Mouse (Mus musculus): ENCODE results near the gene Arid3c. TPM values are rescaled to one million over a fixed set of nuclear protein-coding genes. Genes with fewer than 3 reads are reported as not detected.
"Not testable (repeated sequence)": the region's sequence is repeated elsewhere in the genome, so short reads cannot be mapped to it uniquely, and the experiment has no call there.

Gene Arid3c
- polyA plus RNA-seq, 1 experiment from 2014 or later = 0.54 TPM

DNA sequence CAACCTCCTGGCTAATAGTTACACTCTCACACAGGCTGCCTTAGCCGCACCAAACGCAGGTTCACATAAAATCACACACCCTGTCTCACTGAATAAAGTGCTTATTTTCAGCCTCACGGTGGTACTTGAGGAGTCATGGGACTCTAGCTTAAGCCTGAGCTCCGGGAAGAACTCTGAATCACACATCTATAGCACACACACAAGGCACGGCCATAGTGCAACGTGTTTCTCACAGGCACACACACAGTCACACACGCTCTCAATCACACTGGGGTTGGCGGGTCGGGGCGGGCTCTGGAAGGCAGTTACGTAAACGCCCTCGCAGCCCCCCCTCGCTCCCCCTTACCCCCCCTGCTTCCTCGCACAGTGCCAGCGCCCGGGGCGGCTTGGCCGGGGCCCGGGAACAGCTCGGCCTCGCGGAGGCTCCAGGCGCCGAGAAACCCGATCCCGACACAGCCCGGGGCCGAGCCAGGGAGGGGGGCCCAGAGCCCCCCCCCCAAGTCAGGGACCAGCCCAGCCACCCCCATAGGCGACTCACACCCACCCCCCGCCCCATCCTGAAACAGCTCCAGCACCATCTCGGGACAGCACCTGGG, 32.4 kb downstream of the Arid3c start:
- WGBS = 7% methylated on average over 19 of the region's 32 CpGs
- ATAC-seq (ENCODE audit: low FRiP score, low read depth) = not testable (repeated sequence)
- H3K4me2 ChIP-seq (replicated peaks) = peak overlapping the region; percentile 26; the same call in 1 of the 2 replicates

DNA sequence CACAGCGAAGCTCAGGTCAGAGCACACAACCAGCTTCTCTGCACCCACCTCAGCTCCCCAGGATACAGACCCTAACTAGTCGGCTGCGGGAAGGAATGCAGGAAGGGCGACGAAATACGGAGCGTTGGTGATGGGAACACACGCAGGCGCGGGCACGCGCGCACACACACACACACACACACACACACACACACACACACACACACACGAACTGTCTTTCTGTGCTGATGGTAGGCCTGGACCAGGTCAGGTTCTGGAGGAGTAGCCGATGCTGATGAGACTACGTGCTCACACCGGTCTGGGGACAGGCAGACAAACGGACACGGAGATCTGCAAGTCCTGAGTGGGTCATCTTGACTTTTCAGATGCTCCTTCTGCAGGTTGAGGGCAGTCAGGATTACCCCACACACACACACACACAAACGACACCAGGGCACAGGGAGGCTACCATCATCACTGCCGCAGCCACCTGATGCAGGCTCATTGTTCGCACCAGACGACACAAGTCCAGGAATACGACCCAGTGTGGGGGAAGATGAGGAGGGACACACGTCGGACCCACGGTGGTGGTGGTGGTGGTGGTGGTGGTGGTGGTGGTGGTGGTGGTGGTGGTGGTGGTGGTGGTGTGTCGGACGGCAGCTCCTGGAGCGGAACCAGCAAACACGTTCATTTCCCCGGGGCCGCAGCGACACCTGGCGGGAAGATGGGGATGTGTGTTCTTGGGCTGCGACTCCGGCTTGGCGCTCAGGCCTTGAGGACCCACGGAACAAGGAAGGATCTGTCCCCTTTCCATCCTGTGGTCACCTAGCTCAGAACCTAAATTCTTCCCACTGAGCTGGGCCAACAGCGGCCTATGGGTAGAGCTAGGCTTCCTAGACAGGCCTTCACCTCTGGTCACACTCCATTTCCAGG, 33.8 kb downstream of the Arid3c start, which contains the start of gene Cntfr:
Cntfr (minus strand) TSS at position 160 of the 912 bp plus-strand sequence.
- not testable (repeated sequence) for H3K4me1 ChIP-seq; ATAC-seq (ENCODE audit: low FRiP score, low read depth); H3K4me3 ChIP-seq; H3K9ac ChIP-seq (replicated peaks); H3K36me3 ChIP-seq; H3K9me3 ChIP-seq; H3K27me3 ChIP-seq; H3K27ac ChIP-seq (replicated peaks)
- H3K4me2 ChIP-seq (replicated peaks) = peak within 1 kb of the TSS; percentile 43; the same call in 1 of the 2 replicates
- WGBS = 15% methylated on average over 31 of the region's 40 CpGs

More for the DNA sequence above, 32.4 kb downstream of the Arid3c start:
- not testable (repeated sequence) for H3K36me3 ChIP-seq; H3K4me3 ChIP-seq; H3K27ac ChIP-seq (replicated peaks); H3K9me3 ChIP-seq; H3K27me3 ChIP-seq; H3K9ac ChIP-seq (replicated peaks); H3K4me1 ChIP-seq

GRCm38 (mm10) chr4:41696452-41696851, 34.5 kb downstream of the Arid3c start:
- not testable (repeated sequence) for H3K9ac ChIP-seq (replicated peaks); H3K27me3 ChIP-seq; H3K4me1 ChIP-seq; H3K9me3 ChIP-seq; H3K4me2 ChIP-seq (replicated peaks); H3K27ac ChIP-seq (replicated peaks); H3K36me3 ChIP-seq; ATAC-seq (ENCODE audit: low FRiP score, low read depth); H3K4me3 ChIP-seq
- WGBS = 6% methylated on average over 14 of the region's 15 CpGs

DNA sequence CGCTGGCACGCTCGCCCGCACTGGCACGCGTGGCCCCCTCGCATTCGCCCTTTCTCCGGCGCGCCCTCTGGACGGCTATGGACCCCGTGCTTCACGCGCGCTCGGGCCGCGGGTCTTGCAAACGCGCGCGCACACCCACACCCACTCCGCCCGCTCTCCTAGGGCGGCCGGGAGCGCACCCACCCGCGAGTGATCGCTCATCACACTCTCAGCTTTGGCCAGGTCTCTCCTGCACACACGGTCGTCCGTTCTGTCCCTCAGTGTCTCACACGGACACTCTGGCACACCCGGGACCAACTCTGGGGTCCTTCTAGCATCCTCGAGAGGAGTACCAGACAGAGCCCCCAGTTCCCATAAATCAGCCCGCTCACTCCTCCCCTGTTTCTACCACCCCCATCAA, 35.1 kb downstream of the Arid3c start:
- not testable (repeated sequence) for H3K27me3 ChIP-seq; H3K4me1 ChIP-seq; ATAC-seq (ENCODE audit: low FRiP score, low read depth); H3K9ac ChIP-seq (replicated peaks); H3K27ac ChIP-seq (replicated peaks); H3K9me3 ChIP-seq; H3K36me3 ChIP-seq
- H3K4me2 ChIP-seq (replicated peaks) = peak overlapping the region; percentile 43; the same call in 1 of the 2 replicates
- H3K4me3 ChIP-seq = peak overlapping the region; percentile 24; the same call in 1 of the 2 replicates
- 2% methylated on average over 17 of the region's 38 CpGs for WGBS

DNA sequence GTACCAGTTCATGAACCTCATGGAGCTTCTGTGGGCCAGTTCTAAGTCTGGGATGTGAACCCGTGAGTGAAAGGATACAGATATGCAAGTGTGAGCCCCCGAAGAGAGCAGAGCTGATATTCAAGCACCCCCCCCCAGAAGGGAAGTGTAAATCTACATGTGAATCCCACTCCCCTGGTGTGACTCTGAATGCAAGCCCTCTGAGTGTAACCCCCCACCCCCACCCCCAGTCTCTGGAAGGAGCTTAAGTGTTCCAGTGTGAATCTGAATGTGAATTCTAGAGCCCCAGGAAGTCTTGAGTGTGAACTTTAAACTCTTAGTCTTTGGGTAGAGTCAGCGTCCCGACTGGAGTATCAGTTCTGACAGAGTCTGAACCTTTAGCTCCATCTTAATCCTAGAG, 37.4 kb downstream of the Arid3c start:
- not testable (repeated sequence) for H3K36me3 ChIP-seq; H3K9me3 ChIP-seq; H3K27me3 ChIP-seq; ATAC-seq (ENCODE audit: low FRiP score, low read depth)
- H3K4me2 ChIP-seq (replicated peaks) = peak overlapping the region; percentile 47
- WGBS = 4% methylated on average over 4 of the region's 4 CpGs
- peaks cover 14% of the 10 kb centered on the region for H3K4me1 ChIP-seq
- H3K4me3 ChIP-seq = peak overlapping the region; percentile 25
- H3K27ac ChIP-seq (replicated peaks) = 0 out of 2 replicates have a peak overlapping the region, but pooled peaks have one; percentile 56
- 0 out of 2 replicates have a peak overlapping the region, but pooled peaks have one; percentile 28 for H3K9ac ChIP-seq (replicated peaks)

GRCm38 (mm10) chr4:41690014-41690413, 40.9 kb downstream of the Arid3c start:
- H3K27ac ChIP-seq (replicated peaks); H3K36me3 ChIP-seq; H3K27me3 ChIP-seq; ATAC-seq (ENCODE audit: low FRiP score, low read depth); H3K4me2 ChIP-seq (replicated peaks); H3K4me3 ChIP-seq; H3K9me3 ChIP-seq; H3K9ac ChIP-seq (replicated peaks): not testable (repeated sequence)
- H3K4me1 ChIP-seq = peaks cover 21% of the 10 kb centered on the region
- WGBS = no CpG with 5 or more reads among the region's 4 CpGs

GRCm38 (mm10) chr4:41688562-41688961, 42.4 kb downstream of the Arid3c start:
- WGBS = 63% methylated on average over 1 of the region's 1 CpGs
- not testable (repeated sequence) for H3K9me3 ChIP-seq; H3K9ac ChIP-seq (replicated peaks); H3K36me3 ChIP-seq; ATAC-seq (ENCODE audit: low FRiP score, low read depth); H3K27me3 ChIP-seq; H3K4me2 ChIP-seq (replicated peaks); H3K4me3 ChIP-seq
- H3K4me1 ChIP-seq = peaks cover 25% of the 10 kb centered on the region
- peak overlapping the region; percentile 54 for H3K27ac ChIP-seq (replicated peaks)

DNA sequence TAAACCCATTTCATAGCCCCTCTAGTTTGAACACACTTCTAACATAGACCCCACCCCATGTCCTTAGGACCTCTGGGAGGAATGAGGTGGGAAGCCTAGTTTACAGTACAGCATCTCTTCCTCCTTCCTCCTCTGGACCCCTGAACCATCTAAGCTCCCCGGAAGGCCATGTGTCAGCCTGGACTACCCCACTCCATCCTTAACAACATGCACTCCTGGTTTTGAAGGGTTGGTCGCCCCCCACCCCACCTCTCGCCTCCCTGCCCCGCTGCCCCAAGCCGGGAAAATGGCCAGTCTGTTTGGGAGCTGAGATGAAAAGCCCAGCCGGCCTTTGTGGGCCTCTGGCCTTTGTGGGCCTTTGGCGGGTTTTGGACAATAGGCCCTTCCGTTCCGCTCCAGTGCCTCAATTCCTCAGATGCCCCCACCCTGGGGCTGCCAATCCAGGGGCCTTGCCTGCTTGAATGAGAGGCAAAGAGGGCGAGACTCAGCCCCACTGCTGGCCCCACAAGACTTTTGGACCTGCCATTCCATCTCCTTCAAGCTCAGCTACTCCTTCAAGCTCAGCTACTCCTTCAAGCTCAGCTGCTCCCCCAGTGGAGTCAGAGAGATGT, 45.0 kb downstream of the Arid3c start:
- Histone ChIP-seq H3K27ac (replicated peaks) (peak overlapping the region; percentile 92), H3K4me1 (peaks cover 37% of the 10 kb centered on the region)
- not testable (repeated sequence) for H3K36me3 ChIP-seq; H3K9ac ChIP-seq (replicated peaks); H3K27me3 ChIP-seq; H3K4me2 ChIP-seq (replicated peaks); H3K9me3 ChIP-seq; H3K4me3 ChIP-seq
- 6% methylated on average over 10 of the region's 10 CpGs for WGBS
- peak; percentile 44 for ATAC-seq (ENCODE audit: low FRiP score, low read depth)

DNA sequence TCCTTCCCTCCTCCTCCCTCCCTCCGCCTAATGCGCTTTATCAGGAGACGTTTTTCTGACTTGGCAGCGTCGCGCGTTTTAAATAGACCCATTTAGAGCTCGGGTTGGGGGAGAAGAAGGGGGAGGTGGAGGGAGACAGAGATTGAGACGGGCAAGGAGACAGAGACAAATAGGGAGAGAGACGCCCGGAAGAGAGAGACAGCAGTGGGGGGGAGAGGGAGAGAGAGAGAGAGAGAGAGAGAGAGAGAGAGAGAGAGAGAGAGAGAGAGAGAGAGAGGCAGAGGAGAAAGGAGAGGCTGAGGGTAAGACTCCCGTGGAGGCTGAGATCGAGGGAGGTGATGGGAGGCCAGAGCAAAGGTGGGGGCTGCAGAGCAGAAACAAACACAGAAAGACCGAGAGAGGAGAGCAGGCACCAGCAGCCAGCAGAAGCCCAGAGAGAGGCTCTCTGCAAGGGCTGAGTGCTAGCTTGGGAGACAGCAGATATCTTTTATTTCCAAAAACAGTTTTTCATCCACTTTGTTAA, 46.0 kb downstream of the Arid3c start:
- not testable (repeated sequence) for H3K4me3 ChIP-seq; H3K36me3 ChIP-seq; H3K9ac ChIP-seq (replicated peaks); H3K9me3 ChIP-seq; H3K27me3 ChIP-seq
- H3K27ac ChIP-seq (replicated peaks) = peak overlapping the region; percentile 92
- H3K4me1 ChIP-seq = peaks cover 46% of the 10 kb centered on the region
- peak; percentile 44; the same call in 1 of the 2 replicates for ATAC-seq (ENCODE audit: low FRiP score, low read depth)
- WGBS = 0% methylated on average over 7 of the region's 14 CpGs
- H3K4me2 ChIP-seq (replicated peaks) = peak overlapping the region; percentile 21; the same call in 1 of the 2 replicates

DNA sequence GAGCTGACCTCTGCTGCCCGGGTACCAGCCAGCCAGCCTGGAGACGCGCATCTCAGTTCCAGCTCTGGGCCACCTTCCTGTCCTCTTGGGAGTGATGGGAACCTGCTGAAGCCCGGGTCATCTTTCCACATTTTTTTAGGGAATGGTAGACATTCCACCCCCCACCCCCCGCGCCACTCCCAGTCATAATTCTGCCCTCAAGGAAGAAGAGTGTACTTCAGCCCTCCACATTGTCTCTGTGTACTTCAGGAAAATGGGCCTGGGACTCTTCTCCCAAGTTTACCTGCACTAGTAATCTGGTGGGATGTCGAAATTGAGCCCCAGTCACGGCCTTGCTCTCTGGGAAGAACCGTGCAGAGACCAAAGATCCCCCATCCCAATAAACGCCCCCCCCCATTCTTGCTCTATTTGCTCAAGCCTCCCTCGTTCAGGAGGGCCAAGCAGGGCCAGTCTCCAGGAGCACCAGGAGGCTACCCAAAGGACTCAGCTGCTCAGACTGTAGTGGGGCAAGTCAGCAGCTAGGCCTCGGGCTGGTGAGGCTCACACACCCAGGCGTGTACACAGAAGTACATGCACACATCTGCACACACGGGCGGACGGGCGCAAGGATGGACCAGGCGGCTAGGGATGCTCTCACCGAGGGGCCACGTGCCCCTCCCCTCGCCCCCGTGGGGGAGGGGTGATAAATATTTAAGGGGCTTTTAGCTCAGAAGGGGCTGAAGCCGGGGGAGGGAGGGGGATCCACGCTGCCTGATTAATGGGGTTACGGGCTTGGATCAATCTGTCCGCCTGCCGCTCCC, 46.6 kb downstream of the Arid3c start:
- H3K4me2 ChIP-seq (replicated peaks) = peak overlapping the region; percentile 38
- H3K36me3 ChIP-seq = peaks cover 15% of the 10 kb centered on the region; the same call in 1 of the 2 replicates
- peak; percentile 69 for ATAC-seq (ENCODE audit: low FRiP score, low read depth)
- H3K27me3 ChIP-seq; H3K9me3 ChIP-seq; H3K9ac ChIP-seq (replicated peaks): not testable (repeated sequence)
- H3K4me3 ChIP-seq = 0 out of 2 replicates have a peak overlapping the region, but pooled peaks have one; percentile 15
- peaks cover 52% of the 10 kb centered on the region for H3K4me1 ChIP-seq
- 1% methylated on average over 23 of the region's 27 CpGs for WGBS
- peak overlapping the region; percentile 92 for H3K27ac ChIP-seq (replicated peaks)

- H3K4me2 ChIP-seq (replicated peaks) = peak overlapping the region; percentile 43
- 0% methylated on average over 1 of the region's 27 CpGs for WGBS
- not testable (repeated sequence) for H3K27me3 ChIP-seq; H3K9ac ChIP-seq (replicated peaks); H3K9me3 ChIP-seq
- peak overlapping the region; percentile 79 for H3K27ac ChIP-seq (replicated peaks)
- ATAC-seq (ENCODE audit: low FRiP score, low read depth) = peak; percentile 45
- H3K4me3 ChIP-seq = peak overlapping the region; percentile 29; the same call in 1 of the 2 replicates
- H3K4me1 ChIP-seq = peaks cover 58% of the 10 kb centered on the region
- H3K36me3 ChIP-seq = peaks cover 15% of the 10 kb centered on the region; the same call in 1 of the 2 replicates
Observed at GRCm38 (mm10) chr4:41683303-41683702, 47.6 kb downstream of the Arid3c start.

Data from midbrain, embryonic 12.5 days (tissue).